Mouse (Mus musculus) embryonic fibroblast, embryonic 13.5 days (primary cell): Measurements from ENCODE around the gene Tenm4. TPM values are rescaled to one million over a fixed set of nuclear protein-coding genes. Genes with fewer than 3 reads are reported as not detected.
"Not testable (repeated sequence)": the region's sequence is repeated elsewhere in the genome, so short reads cannot be mapped to it uniquely, and the experiment has no call there.

Experiments used
- H3K27ac ChIP-seq: 2 replicates; pipeline ENCODE4 v1.5.1; 2012; ENCODE audit warnings: low read length, control low read depth, inconsistent platforms; ENCODE audit not compliant: insufficient read depth
- H3K4me1 ChIP-seq: 2 replicates; pipeline ENCODE4 v1.6.1; 2011; ENCODE audit warnings: low read length; ENCODE audit not compliant: control insufficient read depth, insufficient read depth
- H3K4me3 ChIP-seq: 2 replicates; pipeline ENCODE4 v1.5.1; 2011; ENCODE audit warnings: mild to moderate bottlenecking, control low read depth, low read length; ENCODE audit not compliant: insufficient read depth
- CTCF ChIP-seq: IDR thresholded peaks from 2 replicates; pipeline ENCODE4 v1.5.1; 2011; ENCODE audit warnings: mild to moderate bottlenecking, control low read depth, low read length, moderate library complexity, borderline replicate concordance; ENCODE audit not compliant: insufficient read depth
- POLR2A ChIP-seq: IDR thresholded peaks from 2 replicates; pipeline ENCODE4 v1.6.1; 2011; ENCODE audit warnings: low read depth, mild to moderate bottlenecking, control low read depth, low read length, moderate library complexity
- polyA plus RNA-seq: library from polyadenylated mRNA; stranded (reverse); fragments of >200 nt; gene quantifications from 2 replicates; pipeline ENCODE4 v1.2.4, GENCODE M21; 2011; ENCODE audit warnings: low read depth; ENCODE audit not compliant: missing spikeins, insufficient read length

The Tenm4 gene
- polyA plus RNA-seq, 1 experiment = 17.3 TPM

GRCm38 (mm10) chr7:96599081-96599480 lies 428.0 kb downstream of the Tenm4 start:
- H3K4me3 ChIP-seq = no peak overlapping the region
- no peaks in the 10 kb centered on the region for H3K4me1 ChIP-seq
- TF ChIP-seq POLR2A = no peak
- no peak for TF ChIP-seq CTCF
- no peak overlapping the region for H3K27ac ChIP-seq

GRCm38 (mm10) chr7:96600381-96600941 lies 429.4 kb downstream of the Tenm4 start:
- H3K27ac ChIP-seq = no peak overlapping the region
- no peak overlapping the region for H3K4me3 ChIP-seq
- TF ChIP-seq CTCF = no peak
- no peak for TF ChIP-seq POLR2A
- no peaks in the 10 kb centered on the region for H3K4me1 ChIP-seq

GRCm38 (mm10) chr7:96604091-96604745 lies 433.2 kb downstream of the Tenm4 start:
- no peaks in the 10 kb centered on the region for H3K4me1 ChIP-seq
- no peak overlapping the region for H3K27ac ChIP-seq
- no peak overlapping the region for H3K4me3 ChIP-seq
- TF ChIP-seq POLR2A (no peak), CTCF (no peak)

GRCm38 (mm10) chr7:96605316-96605715 lies 434.3 kb downstream of the Tenm4 start:
- Histone ChIP-seq H3K4me3 (no peak overlapping the region), H3K27ac (no peak overlapping the region), H3K4me1 (no peaks in the 10 kb centered on the region)
- TF ChIP-seq CTCF (no peak), POLR2A (no peak)

- TF ChIP-seq POLR2A (no peak), CTCF (no peak)
- no peak overlapping the region for H3K27ac ChIP-seq
Observed at GRCm38 (mm10) chr7:96609854-96610586, 439.0 kb downstream of the Tenm4 start.

GRCm38 (mm10) chr7:96617371-96617770 lies 446.3 kb downstream of the Tenm4 start:
- H3K4me1 ChIP-seq = no peaks in the 10 kb centered on the region
- no peak overlapping the region for H3K4me3 ChIP-seq
- H3K27ac ChIP-seq = no peak overlapping the region
- TF ChIP-seq CTCF (no peak), POLR2A (no peak)

More at GRCm38 (mm10) chr7:96609854-96610586, 439.0 kb downstream of the Tenm4 start:
- H3K4me3 ChIP-seq = no peak overlapping the region
- H3K4me1 ChIP-seq = no peaks in the 10 kb centered on the region

GRCm38 (mm10) chr7:96619930-96620472 lies 449.0 kb downstream of the Tenm4 start:
- Histone ChIP-seq H3K27ac (no peak overlapping the region), H3K4me1 (no peaks in the 10 kb centered on the region), H3K4me3 (no peak overlapping the region)
- no peak for TF ChIP-seq POLR2A
- TF ChIP-seq CTCF = no peak

- no peaks in the 10 kb centered on the region for H3K4me1 ChIP-seq
- no peak overlapping the region for H3K27ac ChIP-seq
- TF ChIP-seq CTCF (no peak), POLR2A (no peak)
- H3K4me3 ChIP-seq = no peak overlapping the region
Observed at GRCm38 (mm10) chr7:96626338-96626737, 455.3 kb downstream of the Tenm4 start.

- H3K4me3 ChIP-seq, H3K4me1 ChIP-seq, H3K27ac ChIP-seq: not testable (repeated sequence)
Observed at GRCm38 (mm10) chr7:96630551-96630950, 459.5 kb downstream of the Tenm4 start.

- no peak overlapping the region for H3K27ac ChIP-seq
- H3K4me1 ChIP-seq = no peaks in the 10 kb centered on the region
- H3K4me3 ChIP-seq = no peak overlapping the region
- TF ChIP-seq POLR2A (no peak), CTCF (no peak)
Observed at GRCm38 (mm10) chr7:96633008-96633407, 462.0 kb downstream of the Tenm4 start.
